Mouse (Mus musculus) ES-Bruce4 (cell line): Measurements from ENCODE around the gene Nudt11. TPM values are rescaled to one million over a fixed set of nuclear protein-coding genes. Genes with fewer than 3 reads are reported as not detected.

Experiments
- H3K27ac ChIP-seq: 2 replicates; pipeline ENCODE4 v1.5.1; 2012; ENCODE audit warnings: low read length, inconsistent platforms; ENCODE audit not compliant: insufficient read depth
- H3K27me3 ChIP-seq: 2 replicates; pipeline ENCODE4 v1.6.1; 2012; ENCODE audit warnings: mild to moderate bottlenecking, low read length, inconsistent platforms; ENCODE audit not compliant: control insufficient read depth, poor library complexity, insufficient read depth, severe bottlenecking
- H3K36me3 ChIP-seq: 2 replicates; pipeline ENCODE4 v1.6.1; 2012; ENCODE audit warnings: inconsistent platforms, mild to moderate bottlenecking, low read length, moderate library complexity; ENCODE audit not compliant: control insufficient read depth, poor library complexity, insufficient read depth, severe bottlenecking
- H3K4me1 ChIP-seq: one replicate; pipeline ENCODE4 v1.8.1; 2011; ENCODE audit warnings: low read length; ENCODE audit not compliant: control insufficient read depth, insufficient read depth
- H3K4me3 ChIP-seq: 2 replicates; pipeline ENCODE4 v1.5.1; 2011; ENCODE audit warnings: low read depth, mild to moderate bottlenecking, low read length
- H3K9ac ChIP-seq: 2 replicates; pipeline ENCODE4 v1.6.1; 2012; ENCODE audit warnings: low read depth, mild to moderate bottlenecking, inconsistent platforms; ENCODE audit not compliant: poor library complexity, severe bottlenecking
- H3K9me3 ChIP-seq: replicated peaks from 2 replicates; pipeline ENCODE4 v1.6.1; 2012; ENCODE audit warnings: mild to moderate bottlenecking, low read length, inconsistent platforms; ENCODE audit not compliant: control insufficient read depth, poor library complexity, insufficient read depth, severe bottlenecking
- CTCF ChIP-seq: IDR thresholded peaks from one replicate; pipeline ENCODE4 v1.8.1; 2011; ENCODE audit warnings: low read depth, low read length
- EP300 ChIP-seq: IDR thresholded peaks from 2 replicates; pipeline ENCODE4 v1.6.1; 2011; ENCODE audit warnings: low read depth, low read length; ENCODE audit not compliant: insufficient read depth
- POLR2A ChIP-seq: IDR thresholded peaks from one replicate; pipeline ENCODE4 v1.8.1; 2011; ENCODE audit warnings: low read length; ENCODE audit not compliant: insufficient read depth
- polyA plus RNA-seq: library from polyadenylated mRNA; stranded (reverse); fragments of >200 nt; gene quantifications from 2 replicates; pipeline ENCODE4 v1.2.4, GENCODE M21; 2011; ENCODE audit warnings: low read depth; ENCODE audit not compliant: missing spikeins, insufficient read depth, insufficient read length

The Nudt11 gene
- polyA plus RNA-seq, 1 experiment: 11.0 TPM

GRCm38 (mm10) chrX:6091996-6092757 is 44.9 kb downstream of the Nudt11 start:
- Histone ChIP-seq H3K9me3 (no peaks in the 10 kb centered on the region), H3K27me3 (no peaks in the 10 kb centered on the region), H3K4me1 (no peaks in the 10 kb centered on the region), H3K27ac (no peak overlapping the region), H3K4me3 (peak overlapping the region; percentile 62), H3K36me3 (no peaks in the 10 kb centered on the region), H3K9ac (peak overlapping the region; percentile 32; the same call in 1 of the 2 replicates)
- TF ChIP-seq EP300: no peak
- TF ChIP-seq CTCF: no peak
- TF ChIP-seq POLR2A: no peak

Other genes with a start within 250 kb of the Nudt11 start
- 0.43 and 0.62 TPM in 2 replicates for gene AU022751, start 36.0 kb downstream of the Nudt11 start, polyA plus RNA-seq
- gene Nudt10, start 125.6 kb downstream of the Nudt11 start, polyA plus RNA-seq: 1.4 and 2.2 TPM in 2 replicates